Mouse (Mus musculus): ENCODE data around the gene Faim2. TPM values are rescaled to one million over a fixed set of nuclear protein-coding genes. Genes with fewer than 3 reads are reported as not detected.

Faim2 gene
- polyA plus RNA-seq, 1 experiment from 2014 or later, result 0.81 TPM

DNA sequence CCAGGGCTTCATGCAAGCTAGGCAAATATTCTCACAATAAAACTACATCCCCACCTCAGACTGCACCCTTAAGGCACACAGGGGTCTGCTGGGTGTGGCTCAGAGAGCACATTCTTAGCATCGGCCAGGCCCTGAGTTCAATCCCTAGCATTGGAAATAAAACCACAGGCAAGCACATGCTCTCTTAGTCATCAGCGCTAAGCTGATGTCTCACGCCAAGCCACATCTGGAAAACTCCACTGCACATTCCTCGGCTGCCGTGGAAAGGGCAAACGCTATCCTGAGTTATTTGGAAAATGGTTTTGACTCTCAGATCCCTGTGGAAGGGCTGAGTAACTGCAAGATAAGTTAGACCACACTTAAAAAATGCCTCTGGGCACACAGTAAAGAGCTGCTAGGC is 25.8 kb upstream of the Faim2 start:
- peak; percentile 54; the same call in 1 of the 2 replicates for ATAC-seq (ENCODE audit: low FRiP score, low TSS enrichment)
- WGBS, result 33% methylated on average over 6 of the region's 6 CpGs
- Histone ChIP-seq H3K36me3 (ENCODE audit: control insufficient read depth, insufficient read depth, low read length) (no peaks in the 10 kb centered on the region), H3K4me2 (replicated peaks; ENCODE audit: low read depth) (no peak overlapping the region), H3K27me3 (ENCODE audit: control insufficient read depth, insufficient read depth, low read length) (no peaks in the 10 kb centered on the region), H3K27ac (replicated peaks) (no peak overlapping the region), H3K9me3 (ENCODE audit: control insufficient read depth, low read length) (no peaks in the 10 kb centered on the region), H3K9ac (ENCODE audit: low read length) (no peak overlapping the region), H3K4me3 (ENCODE audit: low read depth, low read length) (no peak overlapping the region), H3K4me1 (replicated peaks; ENCODE audit: control insufficient read depth, insufficient read depth) (no peaks in the 10 kb centered on the region)
- TF ChIP-seq EP300 (optimal IDR thresholded peaks at IDR 0.05), result no peak
- no peak for TF ChIP-seq CTCF (IDR thresholded peaks at IDR 0.05; ENCODE audit: low read depth)
- no peak for DNase-seq (ENCODE audit: low spot score)

DNA sequence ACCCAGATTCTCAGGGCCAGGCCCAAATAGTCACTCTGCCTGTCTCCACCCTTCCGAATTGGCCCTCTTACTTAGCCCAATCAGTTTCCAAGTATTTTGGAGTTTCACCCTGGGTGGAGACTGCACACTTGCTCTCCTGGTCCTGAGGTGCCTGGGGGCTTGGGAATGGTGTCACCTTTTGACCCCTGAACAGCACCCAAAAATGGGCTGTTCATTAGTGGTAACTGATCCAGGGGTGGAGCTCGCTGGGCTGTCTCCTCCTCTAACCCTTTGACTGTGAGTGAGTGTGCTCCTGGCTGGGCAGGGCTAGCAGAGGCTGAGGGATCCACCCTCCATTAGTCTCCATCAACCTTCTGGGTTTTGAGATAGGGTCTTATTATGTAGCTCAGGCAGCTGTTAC is 21.9 kb upstream of the Faim2 start:
- H3K27ac ChIP-seq (replicated peaks), result no peak overlapping the region
- no peaks in the 10 kb centered on the region for H3K9me3 ChIP-seq (ENCODE audit: control insufficient read depth, low read length)
- ATAC-seq (ENCODE audit: low FRiP score, low TSS enrichment), result no peak
- 61% methylated on average over 2 of the region's 2 CpGs for WGBS
- no peaks in the 10 kb centered on the region for H3K27me3 ChIP-seq (ENCODE audit: control insufficient read depth, insufficient read depth, low read length)
- no peak overlapping the region for H3K4me3 ChIP-seq (ENCODE audit: low read depth, low read length)
- no peak for DNase-seq (ENCODE audit: low spot score)
- no peak overlapping the region for H3K4me2 ChIP-seq (replicated peaks; ENCODE audit: low read depth)
- H3K36me3 ChIP-seq (ENCODE audit: control insufficient read depth, insufficient read depth, low read length), result no peaks in the 10 kb centered on the region
- no peak overlapping the region for H3K9ac ChIP-seq (ENCODE audit: low read length)
- no peaks in the 10 kb centered on the region for H3K4me1 ChIP-seq (replicated peaks; ENCODE audit: control insufficient read depth, insufficient read depth)
- TF ChIP-seq EP300 (optimal IDR thresholded peaks at IDR 0.05), result no peak
- no peak for TF ChIP-seq CTCF (IDR thresholded peaks at IDR 0.05; ENCODE audit: low read depth)

GRCm38 (mm10) chr15:99547732-99548131 is 19.8 kb upstream of the Faim2 start:
- ATAC-seq (ENCODE audit: low FRiP score, low TSS enrichment) (no peak), DNase-seq (ENCODE audit: low spot score) (no peak)
- H3K9ac ChIP-seq (ENCODE audit: low read length), result no peak overlapping the region
- H3K4me2 ChIP-seq (replicated peaks; ENCODE audit: low read depth), result no peak overlapping the region
- H3K27ac ChIP-seq (replicated peaks), result no peak overlapping the region
- H3K27me3 ChIP-seq (ENCODE audit: control insufficient read depth, insufficient read depth, low read length), result no peaks in the 10 kb centered on the region
- TF ChIP-seq CTCF (IDR thresholded peaks at IDR 0.05; ENCODE audit: low read depth) (no peak), EP300 (optimal IDR thresholded peaks at IDR 0.05) (no peak)
- H3K36me3 ChIP-seq (ENCODE audit: control insufficient read depth, insufficient read depth, low read length), result no peaks in the 10 kb centered on the region
- H3K4me1 ChIP-seq (replicated peaks; ENCODE audit: control insufficient read depth, insufficient read depth), result no peaks in the 10 kb centered on the region
- H3K9me3 ChIP-seq (ENCODE audit: control insufficient read depth, low read length), result no peaks in the 10 kb centered on the region
- WGBS, result 58% methylated on average over 6 of the region's 6 CpGs
- H3K4me3 ChIP-seq (ENCODE audit: low read depth, low read length), result no peak overlapping the region

DNA sequence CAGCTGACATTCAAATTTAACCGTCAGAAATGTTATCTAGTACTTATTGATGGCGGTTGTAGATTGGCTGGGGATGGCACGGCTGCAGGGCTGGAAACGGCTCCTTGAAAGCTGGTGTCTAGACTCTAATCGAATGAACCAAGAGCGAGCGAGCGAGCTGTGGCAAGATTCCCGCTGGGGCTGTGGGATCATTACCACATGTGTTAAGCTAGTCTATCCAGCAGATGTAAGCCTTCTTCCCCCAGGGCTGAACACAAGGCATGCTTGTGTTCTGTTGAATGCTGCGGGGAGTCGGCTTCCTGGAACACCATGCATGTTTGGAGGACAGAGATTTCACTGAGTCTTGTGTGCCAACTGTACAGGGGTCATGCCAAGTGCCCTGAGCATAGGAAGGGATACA is 18.6 kb upstream of the Faim2 start:
- Histone ChIP-seq H3K36me3 (ENCODE audit: control insufficient read depth, insufficient read depth, low read length) (no peaks in the 10 kb centered on the region), H3K27me3 (ENCODE audit: control insufficient read depth, insufficient read depth, low read length) (no peaks in the 10 kb centered on the region), H3K9me3 (ENCODE audit: control insufficient read depth, low read length) (no peaks in the 10 kb centered on the region), H3K4me2 (replicated peaks; ENCODE audit: low read depth) (no peak overlapping the region), H3K4me1 (replicated peaks; ENCODE audit: control insufficient read depth, insufficient read depth) (no peaks in the 10 kb centered on the region), H3K9ac (ENCODE audit: low read length) (no peak overlapping the region), H3K4me3 (ENCODE audit: low read depth, low read length) (no peak overlapping the region), H3K27ac (replicated peaks) (no peak overlapping the region)
- DNase-seq (ENCODE audit: low spot score) (no peak), ATAC-seq (ENCODE audit: low FRiP score, low TSS enrichment) (peak; percentile 24; the same call in 1 of the 2 replicates)
- 65% methylated on average over 11 of the region's 11 CpGs for WGBS
- no peak for TF ChIP-seq EP300 (optimal IDR thresholded peaks at IDR 0.05)
- TF ChIP-seq CTCF (IDR thresholded peaks at IDR 0.05; ENCODE audit: low read depth), result no peak

DNA sequence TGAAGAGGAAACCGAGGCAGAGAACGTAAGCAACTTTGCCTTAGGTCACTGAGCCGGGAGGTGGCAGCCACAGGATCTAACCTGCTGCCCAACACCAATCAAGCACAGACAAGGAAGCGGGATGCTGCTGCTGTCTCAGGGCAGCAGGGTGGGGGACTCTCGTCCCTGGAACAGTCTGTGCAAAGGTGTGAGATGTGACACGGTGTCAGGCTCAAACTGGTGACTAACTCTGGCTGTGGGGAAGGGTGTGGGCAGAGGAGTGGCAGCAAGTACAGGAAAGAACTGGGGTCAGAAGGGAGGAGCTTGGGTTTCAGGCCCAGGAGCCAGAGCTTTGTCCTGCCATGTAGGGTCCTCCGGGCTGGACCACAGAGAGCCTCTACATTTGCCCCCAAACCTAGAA is 16.1 kb upstream of the Faim2 start:
- DNase-seq (ENCODE audit: low spot score), result no peak
- no peaks in the 10 kb centered on the region for H3K27me3 ChIP-seq (ENCODE audit: control insufficient read depth, insufficient read depth, low read length)
- H3K4me3 ChIP-seq (ENCODE audit: low read depth, low read length), result no peak overlapping the region
- TF ChIP-seq EP300 (optimal IDR thresholded peaks at IDR 0.05) (no peak), CTCF (IDR thresholded peaks at IDR 0.05; ENCODE audit: low read depth) (no peak)
- no peaks in the 10 kb centered on the region for H3K9me3 ChIP-seq (ENCODE audit: control insufficient read depth, low read length)
- H3K9ac ChIP-seq (ENCODE audit: low read length), result no peak overlapping the region
- no peaks in the 10 kb centered on the region for H3K4me1 ChIP-seq (replicated peaks; ENCODE audit: control insufficient read depth, insufficient read depth)
- 46% methylated on average over 7 of the region's 7 CpGs for WGBS
- H3K36me3 ChIP-seq (ENCODE audit: control insufficient read depth, insufficient read depth, low read length), result no peaks in the 10 kb centered on the region
- ATAC-seq (ENCODE audit: low FRiP score, low TSS enrichment), result peak; percentile 68
- no peak overlapping the region for H3K27ac ChIP-seq (replicated peaks)
- H3K4me2 ChIP-seq (replicated peaks; ENCODE audit: low read depth), result no peak overlapping the region

DNA sequence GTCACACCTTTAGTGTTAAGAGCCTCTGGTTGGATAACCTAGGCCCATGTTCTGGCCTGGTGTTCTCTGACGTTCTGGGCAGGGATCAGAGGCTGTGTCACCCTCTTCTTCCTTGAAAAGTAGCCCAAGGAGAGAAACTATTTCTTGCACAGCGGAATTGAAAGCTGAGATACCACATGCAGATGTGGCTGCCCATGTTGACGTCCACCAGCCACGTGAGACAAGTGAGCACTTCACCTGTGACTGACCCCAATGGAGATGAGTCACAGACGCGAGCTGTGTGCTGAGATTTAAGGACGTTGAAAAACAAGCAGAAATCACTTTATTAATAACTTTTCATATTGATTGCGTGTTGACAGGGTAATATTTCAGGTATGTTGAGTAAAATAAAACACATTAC is 11.9 kb upstream of the Faim2 start:
- no peak overlapping the region for H3K4me3 ChIP-seq (ENCODE audit: low read depth, low read length)
- DNase-seq (ENCODE audit: low spot score) (no peak), ATAC-seq (ENCODE audit: low FRiP score, low TSS enrichment) (no peak)
- H3K4me1 ChIP-seq (replicated peaks; ENCODE audit: control insufficient read depth, insufficient read depth), result no peaks in the 10 kb centered on the region
- H3K27ac ChIP-seq (replicated peaks), result no peak overlapping the region
- H3K4me2 ChIP-seq (replicated peaks; ENCODE audit: low read depth), result no peak overlapping the region
- no peaks in the 10 kb centered on the region for H3K27me3 ChIP-seq (ENCODE audit: control insufficient read depth, insufficient read depth, low read length)
- TF ChIP-seq EP300 (optimal IDR thresholded peaks at IDR 0.05) (no peak), CTCF (IDR thresholded peaks at IDR 0.05; ENCODE audit: low read depth) (no peak)
- H3K9ac ChIP-seq (ENCODE audit: low read length), result no peak overlapping the region
- 64% methylated on average over 8 of the region's 8 CpGs for WGBS
- H3K36me3 ChIP-seq (ENCODE audit: control insufficient read depth, insufficient read depth, low read length), result no peaks in the 10 kb centered on the region
- no peaks in the 10 kb centered on the region for H3K9me3 ChIP-seq (ENCODE audit: control insufficient read depth, low read length)
